Mouse (Mus musculus) MEL (cell line): Measurements from ENCODE around the gene Ubc.

Experiments used
- POLR2AphosphoS2 ChIP-seq: IDR thresholded peaks from 2 replicates; pipeline ENCODE4 v1.6.1; 2011; ENCODE audit warnings: low read length, improper control_type of control experiment
- ZMIZ1 ChIP-seq: IDR thresholded peaks from 2 replicates; pipeline ENCODE4 v1.6.1; 2012; ENCODE audit warnings: low read depth, mild to moderate bottlenecking, inconsistent platforms, low read length, improper control_type of control experiment, moderate library complexity

DNA sequence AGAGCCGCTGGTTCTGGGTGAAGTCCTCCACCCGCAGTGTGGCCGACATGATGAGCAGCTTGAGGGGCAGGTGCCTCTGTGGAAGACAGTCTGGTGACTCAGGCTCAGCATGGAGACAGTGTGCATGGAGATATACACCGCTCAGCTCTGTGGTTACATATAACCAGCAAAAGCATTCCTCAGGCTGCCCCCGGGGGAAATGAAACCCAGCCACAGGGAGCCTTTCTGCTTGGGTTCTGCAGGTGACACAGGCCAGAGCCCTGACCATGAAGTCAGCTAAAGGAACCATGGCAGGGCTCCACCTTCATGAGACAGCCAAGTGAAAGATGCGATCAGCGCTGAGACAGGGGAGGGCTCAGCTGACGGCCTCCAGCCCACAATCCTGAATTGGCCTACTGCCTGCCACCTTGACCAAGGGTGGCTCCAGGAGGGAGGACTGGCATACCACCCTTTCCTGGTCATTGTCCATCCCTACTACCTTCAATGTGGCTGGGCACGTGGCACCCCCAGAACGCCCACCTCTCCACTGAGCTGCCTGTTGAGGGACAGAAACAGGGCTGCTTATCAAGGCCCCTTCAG, 35.8 kb upstream of the Ubc start:
- TF ChIP-seq POLR2AphosphoS2, result no peak
- no peak for TF ChIP-seq ZMIZ1
